Mouse (Mus musculus) thymus, adult 2 months (tissue): ENCODE measurements around the gene Aicda. TPM values are rescaled to one million over a fixed set of nuclear protein-coding genes. Genes with fewer than 3 reads are reported as not detected.

ENCODE experiments used
- DNase-seq: peaks from one replicate; pipeline ENCODE4 v3.0.0; 2021
- H3K27ac ChIP-seq: fragments of 200-500 bp; 2 replicates; pipeline ENCODE4 v1.5.1; 2012; ENCODE audit warnings: low read length, control low read depth; ENCODE audit not compliant: control insufficient read depth, insufficient read depth
- H3K27me3 ChIP-seq: fragments of 200-500 bp; 2 replicates; pipeline ENCODE4 v1.6.1; 2012; ENCODE audit warnings: mild to moderate bottlenecking, low read length, moderate library complexity, mixed read lengths; ENCODE audit not compliant: control insufficient read depth, insufficient read depth
- H3K36me3 ChIP-seq: fragments of 200-500 bp; 2 replicates; pipeline ENCODE4 v1.6.1; 2012; ENCODE audit warnings: mild to moderate bottlenecking, low read length, moderate library complexity; ENCODE audit not compliant: control insufficient read depth, insufficient read depth
- H3K4me1 ChIP-seq: fragments of 200-500 bp; replicated peaks from 2 replicates; pipeline ENCODE4 v1.6.1; 2012; ENCODE audit warnings: low read length; ENCODE audit not compliant: control insufficient read depth, insufficient read depth
- H3K4me3 ChIP-seq: fragments of 200-500 bp; 2 replicates; pipeline ENCODE4 v1.5.1; 2012; ENCODE audit warnings: mild to moderate bottlenecking, low read length, control low read depth, moderate library complexity; ENCODE audit not compliant: control insufficient read depth, insufficient read depth
- CTCF ChIP-seq: fragments of 200-500 bp; IDR thresholded peaks from 2 replicates; pipeline ENCODE4 v1.5.1; 2012; ENCODE audit warnings: mild to moderate bottlenecking, control low read depth, low read length, moderate library complexity, borderline replicate concordance; ENCODE audit not compliant: control insufficient read depth, poor library complexity, insufficient read depth; ENCODE audit errors: extremely low read depth
- POLR2A ChIP-seq: fragments of 200-500 bp; IDR thresholded peaks from 2 replicates; pipeline ENCODE4 v1.6.1; 2012; ENCODE audit warnings: mild to moderate bottlenecking, low read length, control low read depth, moderate library complexity; ENCODE audit not compliant: control insufficient read depth, poor library complexity, insufficient read depth; ENCODE audit errors: extremely low read depth
- WGBS: fragments of 180-500 bp; shearing (Covaris S2); methylation state at CpG from one replicate; pipeline ENCODE4 v1.1.7; 2018; 5-methylcytosine and 5-hydroxymethylcytosine counted together
- polyA plus RNA-seq: library from polyadenylated mRNA; depleted of rRNA; stranded (reverse); fragments of >200 nt; gene quantifications from 2 replicates; pipeline ENCODE4 v1.2.3, GENCODE M21; 2012

The Aicda gene
- polyA plus RNA-seq, 1 experiment = 0.28 TPM

DNA sequence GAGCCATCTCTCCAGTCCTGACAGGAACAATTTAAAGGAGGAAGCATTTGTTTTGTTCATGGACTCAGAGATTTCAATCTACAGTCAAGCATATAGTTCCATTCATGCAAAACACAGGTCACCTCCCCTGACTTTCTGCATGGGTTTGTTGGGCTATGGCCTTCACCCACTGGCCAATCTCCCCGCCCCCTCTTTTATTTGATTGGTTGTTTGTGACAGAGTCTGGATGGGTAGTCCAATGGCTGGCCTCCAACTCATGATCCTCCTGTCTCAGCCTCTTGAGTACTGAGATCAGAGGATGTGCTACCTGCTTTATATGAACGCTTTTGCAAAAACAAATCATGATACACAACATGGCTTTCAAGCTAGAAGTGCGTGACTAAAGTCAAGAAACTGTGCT is 23.4 kb downstream of the Aicda start:
- H3K27ac ChIP-seq = no peak overlapping the region
- no peak overlapping the region for H3K4me3 ChIP-seq
- no peak for DNase-seq
- no peaks in the 10 kb centered on the region for H3K4me1 ChIP-seq
- no peaks in the 10 kb centered on the region for H3K36me3 ChIP-seq
- no peak for TF ChIP-seq CTCF
- TF ChIP-seq POLR2A = no peak
- no peaks in the 10 kb centered on the region for H3K27me3 ChIP-seq
- WGBS = 97% methylated on average over 3 of the region's 3 CpGs

- 100% methylated on average over 1 of the region's 1 CpGs for WGBS
- H3K27me3 ChIP-seq = no peaks in the 10 kb centered on the region
Measured at GRCm38 (mm10) chr6:122579086-122579485, 25.5 kb downstream of the Aicda start.

GRCm38 (mm10) chr6:122591027-122591758 is 37.6 kb downstream of the Aicda start:
- H3K27me3 ChIP-seq = no peaks in the 10 kb centered on the region
- H3K36me3 ChIP-seq = no peaks in the 10 kb centered on the region; the same call in 1 of the 2 replicates
- no peak overlapping the region for H3K4me3 ChIP-seq
- H3K4me1 ChIP-seq = no peaks in the 10 kb centered on the region
- TF ChIP-seq POLR2A (no peak), CTCF (no peak)
- 93% methylated on average over 13 of the region's 13 CpGs for WGBS
- no peak overlapping the region for H3K27ac ChIP-seq
- no peak for DNase-seq

More at GRCm38 (mm10) chr6:122579086-122579485, 25.5 kb downstream of the Aicda start:
- Histone ChIP-seq H3K27ac (no peak overlapping the region), H3K4me1 (no peaks in the 10 kb centered on the region), H3K4me3 (no peak overlapping the region), H3K36me3 (no peaks in the 10 kb centered on the region)
- TF ChIP-seq CTCF = no peak
- TF ChIP-seq POLR2A = no peak
- DNase-seq = no peak

DNA sequence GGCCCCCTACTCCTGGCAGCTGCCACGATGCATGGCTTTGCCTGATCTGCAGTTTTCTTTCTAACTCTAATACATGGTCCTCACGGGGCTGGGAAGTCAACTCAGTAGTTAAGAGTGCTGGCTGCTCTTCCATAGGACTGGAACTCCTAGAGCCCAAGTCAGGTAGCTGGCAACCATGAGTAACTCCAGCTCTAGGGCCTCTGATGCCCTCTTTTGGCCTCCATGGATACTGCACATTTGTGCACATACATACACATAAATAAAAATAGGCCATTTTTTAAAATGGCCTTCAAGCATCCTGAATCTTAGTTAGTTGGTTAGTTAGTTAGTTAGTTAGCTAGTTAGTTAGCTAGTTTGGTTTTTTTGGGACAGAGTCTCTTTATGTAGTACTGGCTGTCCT is 39.3 kb downstream of the Aicda start:
- no peak overlapping the region for H3K4me3 ChIP-seq
- 90% methylated on average over 2 of the region's 2 CpGs for WGBS
- TF ChIP-seq CTCF (no peak), POLR2A (no peak)
- H3K27me3 ChIP-seq = no peaks in the 10 kb centered on the region
- H3K27ac ChIP-seq = no peak overlapping the region
- peaks cover 3% of the 10 kb centered on the region for H3K36me3 ChIP-seq
- DNase-seq = no peak
- no peaks in the 10 kb centered on the region for H3K4me1 ChIP-seq

GRCm38 (mm10) chr6:122595637-122596036 is 42.0 kb downstream of the Aicda start:
- no peak for DNase-seq
- 66% methylated on average over 7 of the region's 7 CpGs for WGBS
- Histone ChIP-seq H3K27ac (no peak overlapping the region), H3K27me3 (no peaks in the 10 kb centered on the region), H3K4me3 (no peak overlapping the region), H3K4me1 (no peaks in the 10 kb centered on the region), H3K36me3 (peaks cover 3% of the 10 kb centered on the region)
- no peak for TF ChIP-seq POLR2A
- no peak for TF ChIP-seq CTCF

DNA sequence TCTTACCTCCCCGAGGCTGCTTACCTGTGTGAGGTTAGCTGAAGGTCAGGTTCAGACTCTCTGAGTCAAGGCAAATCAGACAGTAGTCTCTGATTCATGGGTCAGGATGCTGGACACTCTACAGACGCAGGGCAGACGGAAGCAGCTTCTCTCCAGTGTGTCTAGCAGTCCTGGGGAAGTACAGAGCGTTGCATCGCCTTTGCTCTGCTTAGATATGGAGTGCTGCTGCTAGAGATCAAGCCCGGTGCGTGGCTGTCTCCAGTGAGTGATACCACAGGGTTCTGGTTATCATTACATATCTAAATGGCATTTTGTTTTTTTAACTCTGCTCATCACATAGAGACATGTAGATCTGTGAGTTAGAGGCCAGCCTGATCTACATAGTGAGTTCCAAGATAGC is 43.0 kb downstream of the Aicda start:
- no peak for TF ChIP-seq CTCF
- TF ChIP-seq POLR2A = no peak
- H3K27me3 ChIP-seq = no peaks in the 10 kb centered on the region
- H3K4me3 ChIP-seq = no peak overlapping the region
- 95% methylated on average over 7 of the region's 7 CpGs for WGBS
- H3K36me3 ChIP-seq = peaks cover 3% of the 10 kb centered on the region
- no peak overlapping the region for H3K27ac ChIP-seq
- DNase-seq = no peak
- H3K4me1 ChIP-seq = no peaks in the 10 kb centered on the region
